Mouse (Mus musculus): ENCODE results near the gene Ddx54.

Ddx54 gene

DNA sequence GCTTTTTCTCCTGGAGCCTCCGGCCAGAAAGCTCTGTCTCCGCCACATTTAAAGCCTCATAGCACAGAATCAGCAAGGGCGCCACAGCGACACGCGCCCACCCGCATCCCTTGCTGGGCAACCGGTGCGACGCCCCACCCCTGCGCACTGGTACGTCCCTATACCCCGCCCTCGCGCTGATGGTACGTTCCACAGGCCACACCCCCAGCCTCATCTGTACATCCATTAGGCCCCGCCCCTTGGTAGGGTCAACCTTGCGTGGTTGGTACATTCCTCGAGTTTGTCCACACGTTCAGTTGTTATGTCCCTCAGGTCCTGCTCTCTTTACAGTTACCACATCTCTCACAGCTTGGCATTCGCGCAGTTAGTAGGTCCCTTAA is at the start of gene Ddx54, which contains the start of gene Rita1:
TSS of gene Ddx54 (plus strand) at position 298 of the 380 bp plus-strand sequence.
TSS of gene Rita1 (minus strand) at position 148 of the 380 bp plus-strand sequence.
- DNase-seq (ENCODE audit: low spot score in 2 of 2): peak; percentile 97 to 98

DNA sequence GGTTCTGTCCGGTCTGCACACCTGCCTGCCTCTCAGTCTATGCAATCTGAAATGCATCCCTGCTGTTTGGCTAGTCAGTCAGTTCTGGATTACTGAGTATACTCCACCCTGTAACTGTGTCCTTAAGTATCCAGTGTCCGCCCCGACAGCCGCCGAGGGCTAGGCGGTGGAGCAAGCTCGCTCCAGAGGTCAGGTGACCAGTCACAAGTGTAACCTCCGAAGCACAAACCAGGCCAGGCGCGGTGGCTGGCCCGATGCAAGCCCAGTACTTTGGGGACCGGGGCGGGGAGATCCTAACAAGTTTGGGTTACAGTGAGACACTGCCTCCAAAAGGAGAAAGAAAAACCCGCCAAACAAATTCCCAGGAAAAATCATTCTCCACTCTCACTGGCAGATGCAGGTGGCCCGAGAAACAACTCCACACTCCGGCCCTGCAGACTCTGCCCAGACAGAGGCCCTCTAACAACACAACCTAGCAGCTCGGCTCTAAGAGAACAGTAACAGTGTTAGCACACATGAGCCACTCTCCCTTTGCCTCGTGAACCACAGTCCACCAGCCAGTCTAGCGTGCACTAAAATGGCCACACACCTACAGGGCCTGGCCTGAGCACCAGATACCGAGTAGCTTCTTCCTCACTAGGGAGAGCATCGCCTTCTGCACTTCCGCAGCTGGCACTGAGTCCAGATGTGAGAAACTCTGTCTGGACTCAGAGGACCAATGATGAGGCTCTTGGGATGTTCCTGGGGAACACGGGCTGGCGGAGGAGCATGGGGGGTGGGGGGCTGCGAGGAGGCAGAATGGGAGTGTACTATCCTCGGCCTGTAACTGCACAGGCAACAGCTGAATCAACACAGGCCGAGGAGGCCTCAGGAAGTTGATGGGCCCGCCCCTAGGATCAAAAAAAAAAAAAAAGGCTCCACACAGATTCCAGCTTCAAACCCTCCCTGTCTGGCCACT is 49.3 kb upstream of the Ddx54 start:
- DNase-seq (ENCODE audit: low spot score in 2 of 2): no peak

GRCm38 (mm10) chr5:120563914-120564311 is 48.6 kb upstream of the Ddx54 start:
- no peak for DNase-seq (ENCODE audit: low spot score in 2 of 2)

DNA sequence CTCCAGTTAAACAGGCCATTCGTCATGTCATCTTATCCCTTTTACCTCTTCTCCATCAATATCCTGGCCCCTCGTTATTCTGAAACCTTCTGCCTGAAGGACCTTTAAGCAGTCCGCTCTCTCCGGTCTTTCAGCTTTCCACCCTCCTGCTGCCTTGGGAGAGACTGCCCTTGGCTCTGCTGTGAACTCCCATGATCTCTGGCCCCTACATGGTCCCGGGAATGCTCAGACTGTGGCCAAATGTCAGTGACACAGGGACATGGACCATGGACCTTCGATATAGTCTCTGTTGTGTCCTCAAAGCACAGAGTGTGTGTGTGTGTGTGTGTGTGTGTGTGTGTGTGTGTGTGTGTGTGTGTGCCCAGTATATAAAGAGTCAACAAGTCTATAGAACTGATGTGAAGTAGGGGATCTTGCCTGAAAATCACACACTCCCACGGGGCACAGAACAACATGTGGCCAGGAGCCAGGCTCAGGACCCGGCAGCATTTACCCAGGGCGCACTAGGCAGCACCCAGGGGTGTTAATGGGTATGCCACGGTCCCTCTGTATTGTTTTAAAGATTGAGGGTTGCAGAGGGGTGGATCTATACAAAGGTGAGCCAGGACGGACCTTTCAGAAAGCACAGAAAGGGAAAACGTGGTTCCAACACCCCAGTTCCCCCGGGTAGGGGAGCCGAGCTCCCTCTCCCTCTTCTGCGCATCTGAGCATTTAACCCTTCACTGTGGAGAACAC is 47.2 kb upstream of the Ddx54 start:
- DNase-seq (ENCODE audit: low spot score in 2 of 2): no peak

- DNase-seq (ENCODE audit: low spot score in 2 of 2): peak in 1 of 2 experiments; percentile 58
Observed at GRCm38 (mm10) chr5:120566101-120566500, 46.4 kb upstream of the Ddx54 start.

GRCm38 (mm10) chr5:120566681-120567252 is 45.8 kb upstream of the Ddx54 start:
- no peak for DNase-seq (ENCODE audit: low spot score in 2 of 2)

DNA sequence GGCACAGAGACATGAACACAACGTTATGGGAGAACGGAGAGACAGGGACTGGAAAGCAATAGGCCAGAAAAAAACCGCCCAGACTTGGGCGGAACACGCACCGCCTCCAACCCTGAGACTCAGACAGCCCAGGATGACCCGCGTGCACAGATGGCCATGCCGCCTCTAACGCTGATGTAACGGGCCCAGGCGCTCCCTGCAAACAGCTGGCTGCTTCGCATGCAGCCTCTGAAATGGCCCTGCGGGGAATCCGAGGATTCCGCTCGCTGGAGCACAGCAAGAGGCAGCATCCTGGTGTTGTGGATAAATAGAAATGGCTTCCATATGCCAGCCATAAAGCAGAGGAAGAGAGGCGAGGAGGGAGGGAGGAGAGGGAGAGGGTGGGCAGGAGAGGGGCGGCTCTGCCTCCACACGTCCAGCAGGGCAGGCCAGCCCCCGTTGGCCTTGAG is 45.3 kb upstream of the Ddx54 start:
- DNase-seq (ENCODE audit: low spot score in 2 of 2): no peak

- no peak for DNase-seq (ENCODE audit: low spot score in 2 of 2)
Observed at GRCm38 (mm10) chr5:120567761-120568211, 44.8 kb upstream of the Ddx54 start.

DNA sequence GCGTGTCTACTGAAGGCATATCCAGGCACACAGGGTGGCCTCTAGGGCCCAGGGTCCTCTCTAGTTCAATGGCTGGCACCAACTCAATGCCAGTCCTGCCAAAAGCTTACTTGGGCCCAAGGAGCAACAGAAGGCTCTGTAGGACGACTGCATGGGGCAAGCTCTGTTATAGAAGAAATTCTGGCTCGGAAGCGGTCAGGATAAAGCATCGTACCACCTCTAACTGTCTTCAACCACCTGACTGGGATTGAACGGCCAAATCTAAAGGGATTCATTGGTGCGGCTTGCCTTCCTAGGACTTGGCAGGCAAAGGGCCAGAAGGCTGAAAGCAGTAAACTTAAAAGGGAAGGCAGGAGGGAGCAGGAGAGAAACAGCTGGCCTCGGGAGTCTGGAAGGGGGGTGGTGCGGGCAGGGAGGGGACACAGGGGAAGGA is 44.2 kb upstream of the Ddx54 start:
- DNase-seq (ENCODE audit: low spot score in 2 of 2): no peak

GRCm38 (mm10) chr5:120568964-120569363 is 43.6 kb upstream of the Ddx54 start:
- DNase-seq (ENCODE audit: low spot score in 2 of 2): no peak

DNA sequence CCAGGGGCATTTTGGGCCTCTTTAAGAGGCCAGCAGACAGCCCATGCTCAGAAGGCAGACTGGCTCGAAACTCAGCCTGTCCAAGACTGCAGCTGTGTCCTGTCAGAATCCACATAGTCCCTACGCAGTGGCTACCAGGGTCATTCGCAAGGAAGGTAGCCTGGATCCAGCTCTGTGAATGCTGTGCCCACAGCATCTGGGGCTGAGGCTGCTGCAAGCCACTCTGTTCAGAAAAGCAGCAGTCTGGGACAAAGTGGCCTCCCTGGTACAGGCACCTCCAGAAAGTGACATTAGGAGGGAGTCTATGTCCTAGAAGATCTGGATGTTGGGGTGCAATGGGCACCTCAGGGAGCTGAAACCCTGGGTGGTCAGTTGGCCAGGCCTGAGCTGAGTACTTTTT is 42.7 kb upstream of the Ddx54 start:
- no peak for DNase-seq (ENCODE audit: low spot score in 2 of 2)

- no peak for DNase-seq (ENCODE audit: low spot score in 2 of 2)
Observed at GRCm38 (mm10) chr5:120570289-120570897, 42.1 kb upstream of the Ddx54 start.

DNA sequence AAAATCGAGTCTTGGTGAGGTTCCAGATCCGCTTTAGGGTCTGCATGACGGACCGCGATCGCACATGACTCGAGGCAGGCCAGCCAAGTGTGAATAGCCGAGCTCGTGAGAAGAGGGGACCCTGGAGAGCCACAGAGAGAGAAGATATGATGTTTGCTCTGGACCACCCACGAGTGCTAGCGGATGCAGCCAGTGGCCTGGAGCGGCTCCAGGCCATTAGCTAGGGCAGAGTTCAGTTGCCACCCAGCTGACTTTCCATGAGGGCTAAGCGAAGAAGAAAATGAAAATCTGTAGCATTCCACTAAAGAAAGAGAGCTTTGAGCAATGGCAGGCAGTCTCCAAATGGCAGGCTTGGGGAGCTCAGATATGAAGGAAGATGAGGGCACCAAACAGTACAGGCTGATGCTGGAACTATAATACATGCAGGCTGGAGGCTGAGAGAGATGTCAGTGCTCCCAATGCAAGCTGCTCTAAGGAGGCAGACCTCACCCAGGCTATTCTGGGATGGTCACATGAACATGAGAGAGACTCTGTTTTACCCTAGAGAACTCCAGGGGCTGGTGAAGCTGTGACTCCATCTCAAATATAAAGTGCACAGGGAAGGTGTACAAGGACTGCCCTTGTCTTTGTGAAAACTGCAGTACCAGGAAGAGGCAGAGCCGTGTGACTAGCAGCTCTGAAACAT is 41.3 kb upstream of the Ddx54 start:
- no peak for DNase-seq (ENCODE audit: low spot score in 2 of 2)

GRCm38 (mm10) chr5:120574469-120575063 is 38.0 kb upstream of the Ddx54 start:
- no peak for DNase-seq (ENCODE audit: low spot score in 2 of 2)

GRCm38 (mm10) chr5:120576781-120577301 is 35.7 kb upstream of the Ddx54 start:
- no peak for DNase-seq (ENCODE audit: low spot score in 2 of 2)

DNA sequence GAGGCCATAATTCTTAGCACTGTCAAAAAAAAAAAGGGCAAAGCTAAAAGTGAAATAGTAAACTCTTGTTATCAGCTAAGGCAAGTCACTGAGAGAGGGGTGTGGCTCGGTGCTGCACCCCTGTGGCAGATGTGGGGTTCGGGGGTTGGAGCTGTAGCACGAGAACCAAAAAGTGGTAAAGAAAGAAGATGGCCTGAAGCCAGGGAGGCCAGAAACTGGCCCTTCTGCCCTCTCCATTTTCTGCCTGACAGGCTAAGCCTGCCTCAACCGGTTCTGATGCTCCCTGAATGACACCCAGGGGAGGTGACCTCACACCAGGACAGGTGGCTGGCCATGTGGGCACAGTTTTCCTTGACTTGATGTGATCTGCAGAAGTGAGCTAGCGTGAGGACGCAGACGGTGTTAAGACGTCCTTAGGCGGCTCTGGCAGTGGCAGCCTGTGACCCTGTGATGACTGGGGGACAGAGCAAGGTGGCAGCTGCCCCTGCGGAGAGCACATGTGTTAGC is 34.6 kb upstream of the Ddx54 start:
- no peak for DNase-seq (ENCODE audit: low spot score in 2 of 2)

GRCm38 (mm10) chr5:120578504-120579081 is 33.9 kb upstream of the Ddx54 start:
- DNase-seq (ENCODE audit: low spot score in 2 of 2): no peak

GRCm38 (mm10) chr5:120579211-120579897 is 33.2 kb upstream of the Ddx54 start:
- no peak for DNase-seq (ENCODE audit: low spot score in 2 of 2)
